Mouse (Mus musculus) erythroblast, embryonic 14.5 days (primary cell): ENCODE results near the gene Tldc2. TPM values are rescaled to one million over a fixed set of nuclear protein-coding genes. Genes with fewer than 3 reads are reported as not detected.

Experiments used
- H3K27me3 ChIP-seq: 2 replicates; pipeline ENCODE4 v1.6.1; 2012; ENCODE audit warnings: inconsistent platforms; ENCODE audit not compliant: control insufficient read depth
- H3K36me3 ChIP-seq: 2 replicates; pipeline ENCODE4 v1.6.1; 2012; ENCODE audit warnings: mild to moderate bottlenecking, inconsistent platforms; ENCODE audit not compliant: control insufficient read depth
- H3K4me1 ChIP-seq: 2 replicates; pipeline ENCODE4 v1.6.1; 2012; ENCODE audit warnings: inconsistent platforms; ENCODE audit not compliant: control insufficient read depth
- H3K4me3 ChIP-seq: replicated peaks from 2 replicates; pipeline ENCODE3; 2012; ENCODE audit warnings: moderate library complexity, mild to moderate bottlenecking, inconsistent platforms
- H3K9me3 ChIP-seq: 2 replicates; pipeline ENCODE4 v1.6.1; 2012; ENCODE audit warnings: low read length, inconsistent platforms, mixed read lengths; ENCODE audit not compliant: control insufficient read depth
- GATA1 ChIP-seq: IDR thresholded peaks from 2 replicates; pipeline ENCODE4 v1.6.1; 2012; ENCODE audit warnings: low read length, inconsistent platforms, mixed read lengths
- TAL1 ChIP-seq: IDR thresholded peaks from 3 replicates; pipeline ENCODE4 v1.6.1; 2012; ENCODE audit warnings: low read length, inconsistent platforms, mixed read lengths
- polyA plus RNA-seq: library from polyadenylated mRNA; stranded (reverse); fragments of >175 nt; gene quantifications from 2 replicates; pipeline ENCODE4 v1.2.3, GENCODE M21; 2012

Gene Tldc2
- polyA plus RNA-seq, 1 experiment, result not detected

DNA sequence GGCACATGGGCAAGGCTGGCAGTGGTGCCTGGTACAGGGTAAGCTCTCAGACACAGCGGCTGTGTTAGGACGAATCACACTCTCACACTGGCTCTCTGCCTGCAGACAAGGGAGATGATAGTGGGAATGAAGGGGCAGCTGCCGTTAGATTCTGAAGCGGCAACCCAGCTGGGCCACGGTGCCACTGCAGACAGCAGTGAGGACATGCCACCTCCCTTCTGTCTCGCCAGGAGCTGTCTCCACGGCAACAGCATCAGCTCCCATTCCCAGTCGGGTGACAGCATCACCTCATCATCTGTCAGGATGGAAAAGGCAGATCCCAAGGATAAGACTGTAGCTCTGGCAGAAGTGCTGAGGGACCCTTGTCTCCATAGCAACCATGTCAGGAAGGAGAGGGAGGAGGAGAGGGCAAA is 37.0 kb upstream of the Tldc2 start:
- no peaks in the 10 kb centered on the region for H3K4me1 ChIP-seq

DNA sequence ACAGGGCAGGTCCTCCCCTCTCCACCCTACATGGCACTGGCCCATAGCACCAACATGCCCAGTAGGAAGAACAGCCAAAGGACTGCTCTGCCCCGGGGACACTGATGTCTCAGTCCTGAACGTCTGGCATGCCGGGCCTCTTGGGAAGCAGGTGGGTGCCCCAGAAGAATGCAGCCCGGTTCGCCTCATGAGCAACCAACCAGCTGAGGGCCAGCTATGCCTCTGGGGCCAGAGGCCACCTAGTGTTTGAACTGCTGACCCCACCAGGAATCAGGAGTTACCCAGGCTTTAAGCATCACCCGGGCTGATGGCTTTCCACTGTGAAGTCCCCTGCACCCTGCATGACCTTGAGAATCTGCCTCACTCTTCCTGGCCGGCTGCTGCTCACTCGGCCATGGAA is 34.4 kb upstream of the Tldc2 start:
- Histone ChIP-seq H3K36me3 (peaks cover 10% of the 10 kb centered on the region; the same call in 1 of the 2 replicates), H3K4me1 (no peaks in the 10 kb centered on the region)

More for the DNA sequence above, 37.0 kb upstream of the Tldc2 start:
- TF ChIP-seq GATA1 (no peak), TAL1 (no peak)
- Histone ChIP-seq H3K9me3 (no peaks in the 10 kb centered on the region), H3K27me3 (no peaks in the 10 kb centered on the region), H3K36me3 (peaks cover 10% of the 10 kb centered on the region; the same call in 1 of the 2 replicates), H3K4me3 (no peak overlapping the region)

DNA sequence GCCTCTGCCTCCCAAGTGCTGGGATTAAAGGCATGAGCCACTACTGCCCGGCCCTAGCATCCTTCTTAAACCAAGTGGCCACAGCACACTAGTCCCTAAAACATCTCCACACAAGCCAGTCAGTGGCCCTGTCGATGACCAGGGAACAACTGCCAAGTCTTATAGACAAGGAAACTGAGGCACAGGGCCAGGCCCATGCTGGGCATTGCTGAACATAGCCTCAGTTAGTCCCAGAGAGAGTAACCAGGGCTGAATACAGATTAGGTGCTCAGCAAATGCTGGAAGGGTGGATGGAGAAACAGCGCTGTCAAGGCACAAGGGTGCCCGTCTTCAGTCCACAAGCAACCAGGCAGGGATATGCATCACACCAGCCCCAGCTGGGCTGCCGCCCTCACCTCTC is 33.7 kb upstream of the Tldc2 start:
- Histone ChIP-seq H3K9me3 (no peaks in the 10 kb centered on the region), H3K27me3 (no peaks in the 10 kb centered on the region), H3K36me3 (peaks cover 10% of the 10 kb centered on the region; the same call in 1 of the 2 replicates), H3K4me1 (no peaks in the 10 kb centered on the region), H3K4me3 (no peak overlapping the region)
- TF ChIP-seq TAL1 (no peak), GATA1 (no peak)

More for the DNA sequence above, 34.4 kb upstream of the Tldc2 start:
- no peak for TF ChIP-seq GATA1
- TF ChIP-seq TAL1, result no peak
- no peaks in the 10 kb centered on the region for H3K9me3 ChIP-seq
- no peak overlapping the region for H3K4me3 ChIP-seq
- no peaks in the 10 kb centered on the region for H3K27me3 ChIP-seq

DNA sequence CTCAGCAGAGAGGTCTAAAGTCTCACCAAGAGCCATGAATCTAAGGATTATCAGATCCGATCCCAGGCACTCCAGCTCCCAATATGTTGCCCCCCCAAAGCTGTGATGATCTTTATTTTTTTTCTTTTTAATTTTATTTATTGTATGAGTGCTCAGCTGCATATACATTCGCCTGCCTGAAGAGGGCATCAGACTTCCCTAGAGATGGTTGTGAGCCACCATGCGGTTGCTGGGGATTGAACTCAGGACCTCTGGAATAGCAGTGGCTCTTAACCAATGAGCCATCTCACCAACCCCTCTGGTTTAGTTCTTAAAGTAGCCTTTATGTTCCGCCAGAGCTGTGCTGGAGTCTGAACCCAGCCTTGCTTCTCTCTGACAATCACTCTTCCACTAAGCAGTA is 33.1 kb upstream of the Tldc2 start:
- H3K27me3 ChIP-seq, result no peaks in the 10 kb centered on the region
- peaks cover 10% of the 10 kb centered on the region; the same call in 1 of the 2 replicates for H3K36me3 ChIP-seq
- no peak for TF ChIP-seq GATA1
- no peak for TF ChIP-seq TAL1
- no peaks in the 10 kb centered on the region for H3K9me3 ChIP-seq
- peaks cover 4% of the 10 kb centered on the region for H3K4me1 ChIP-seq
- H3K4me3 ChIP-seq, result no peak overlapping the region

DNA sequence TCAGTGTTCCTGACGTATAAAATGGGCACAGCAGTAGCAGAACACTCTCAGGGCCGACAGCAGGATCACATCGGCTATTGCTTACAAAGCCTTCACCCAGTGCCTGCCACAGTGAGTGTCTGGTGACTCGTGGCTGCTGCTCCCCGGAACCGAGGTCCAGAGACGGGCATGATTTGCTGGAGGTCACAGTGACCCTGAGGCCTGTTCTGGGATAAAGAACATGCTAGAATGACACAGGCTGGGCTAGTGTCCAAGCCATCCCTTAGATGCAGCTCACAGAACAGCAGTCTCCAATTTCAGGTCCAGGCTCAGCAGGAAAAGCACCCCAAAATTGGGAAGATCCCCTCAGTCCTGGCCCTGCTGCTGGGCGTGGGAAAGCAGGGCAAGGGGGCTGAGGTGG is 32.6 kb upstream of the Tldc2 start:
- TF ChIP-seq TAL1 (no peak), GATA1 (no peak)
- H3K36me3 ChIP-seq, result peaks cover 10% of the 10 kb centered on the region; the same call in 1 of the 2 replicates
- no peaks in the 10 kb centered on the region for H3K27me3 ChIP-seq
- no peak overlapping the region for H3K4me3 ChIP-seq
- peaks cover 4% of the 10 kb centered on the region for H3K4me1 ChIP-seq
- H3K9me3 ChIP-seq, result no peaks in the 10 kb centered on the region

DNA sequence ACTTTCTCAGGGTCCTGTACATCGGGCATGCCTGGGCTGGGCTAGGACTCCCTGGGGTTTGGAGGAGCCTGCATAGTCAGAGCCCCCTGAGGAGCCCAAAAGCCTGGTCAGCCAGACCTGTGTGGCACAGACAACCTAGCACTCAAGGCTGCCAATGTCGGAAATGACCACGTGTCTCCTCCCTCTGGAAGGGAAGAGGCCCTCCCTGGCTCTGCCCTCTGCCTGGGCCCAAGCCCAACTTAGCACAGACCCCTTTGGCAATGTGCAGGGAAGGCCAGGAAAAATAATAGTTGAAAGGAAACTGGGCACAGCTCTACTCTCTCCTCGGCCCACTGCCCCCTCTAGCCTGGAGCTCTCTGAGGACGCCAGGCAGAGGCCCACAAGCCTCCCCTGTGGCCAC is 32.0 kb upstream of the Tldc2 start:
- H3K4me1 ChIP-seq, result peaks cover 4% of the 10 kb centered on the region
- H3K36me3 ChIP-seq, result peaks cover 8% of the 10 kb centered on the region; the same call in 1 of the 2 replicates
- TF ChIP-seq TAL1 (no peak), GATA1 (no peak)
- no peaks in the 10 kb centered on the region for H3K9me3 ChIP-seq
- H3K4me3 ChIP-seq, result no peak overlapping the region
- no peaks in the 10 kb centered on the region for H3K27me3 ChIP-seq

DNA sequence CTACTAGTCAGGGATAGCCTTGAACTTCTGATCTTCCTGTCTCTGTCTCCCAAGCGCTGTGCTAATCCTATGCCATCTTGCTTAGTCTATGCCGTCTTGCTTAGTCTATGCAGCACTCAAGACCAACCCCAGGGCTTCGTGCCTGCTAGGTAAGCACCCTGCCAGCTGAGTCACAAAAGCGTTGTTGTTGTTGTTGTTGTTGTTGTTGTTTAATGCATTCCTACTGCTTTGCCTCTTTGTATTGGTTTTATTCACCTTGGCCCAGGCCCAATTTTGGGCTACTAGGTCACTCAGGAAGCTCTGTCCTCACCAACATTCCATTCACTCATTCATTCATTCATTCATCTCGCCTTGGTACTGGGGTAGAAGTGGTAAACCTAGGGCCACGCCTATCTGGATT is 31.1 kb upstream of the Tldc2 start:
- Histone ChIP-seq H3K36me3 (peaks cover 6% of the 10 kb centered on the region; the same call in 1 of the 2 replicates), H3K4me1 (peaks cover 4% of the 10 kb centered on the region), H3K4me3 (no peak overlapping the region), H3K9me3 (no peaks in the 10 kb centered on the region), H3K27me3 (no peaks in the 10 kb centered on the region)
- TF ChIP-seq TAL1 (no peak), GATA1 (no peak)

DNA sequence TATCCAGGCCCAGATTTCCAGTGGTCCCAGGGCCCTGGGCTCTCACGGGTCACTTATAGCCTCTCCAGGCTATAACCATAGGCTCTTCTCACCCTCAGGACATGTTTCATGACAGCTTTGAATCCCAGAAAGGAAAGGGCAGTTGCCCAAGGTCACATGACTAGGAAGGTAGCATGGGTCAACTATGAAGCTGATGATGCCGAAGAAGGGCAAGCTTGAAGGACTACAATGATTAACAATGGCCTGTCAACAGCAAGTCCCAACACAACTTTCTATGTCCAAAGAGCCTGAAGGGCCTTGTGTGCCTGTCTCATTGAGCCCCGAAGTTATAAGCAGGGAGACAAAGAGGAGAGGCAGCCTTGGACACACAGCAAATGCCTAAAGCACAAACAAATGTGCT is 29.7 kb upstream of the Tldc2 start:
- peaks cover 4% of the 10 kb centered on the region; the same call in 1 of the 2 replicates for H3K36me3 ChIP-seq
- peaks cover 4% of the 10 kb centered on the region for H3K4me1 ChIP-seq
- no peaks in the 10 kb centered on the region for H3K9me3 ChIP-seq
- H3K4me3 ChIP-seq, result no peak overlapping the region
- TF ChIP-seq TAL1, result no peak
- no peak for TF ChIP-seq GATA1
- no peaks in the 10 kb centered on the region for H3K27me3 ChIP-seq

DNA sequence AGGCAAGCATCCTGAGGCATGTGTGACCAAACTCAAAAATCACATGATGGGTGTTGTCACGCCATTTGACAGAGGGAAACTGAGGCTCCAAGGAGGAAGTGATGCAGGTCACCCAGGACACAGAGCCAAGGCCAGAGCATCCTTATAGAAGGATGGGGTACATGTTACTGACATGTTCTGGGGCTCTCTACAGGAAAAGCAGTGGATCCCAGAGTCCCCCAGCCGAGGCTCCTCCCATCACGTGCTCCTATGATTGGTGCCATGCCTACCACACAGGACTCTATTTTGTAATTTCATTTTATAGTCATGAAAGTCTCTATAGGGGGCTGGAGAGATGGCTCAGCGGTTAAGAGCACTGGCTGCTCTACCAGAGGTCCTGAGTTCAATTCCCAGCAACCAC is 29.1 kb upstream of the Tldc2 start:
- H3K27me3 ChIP-seq, result no peaks in the 10 kb centered on the region
- TF ChIP-seq TAL1 (no peak), GATA1 (no peak)

DNA sequence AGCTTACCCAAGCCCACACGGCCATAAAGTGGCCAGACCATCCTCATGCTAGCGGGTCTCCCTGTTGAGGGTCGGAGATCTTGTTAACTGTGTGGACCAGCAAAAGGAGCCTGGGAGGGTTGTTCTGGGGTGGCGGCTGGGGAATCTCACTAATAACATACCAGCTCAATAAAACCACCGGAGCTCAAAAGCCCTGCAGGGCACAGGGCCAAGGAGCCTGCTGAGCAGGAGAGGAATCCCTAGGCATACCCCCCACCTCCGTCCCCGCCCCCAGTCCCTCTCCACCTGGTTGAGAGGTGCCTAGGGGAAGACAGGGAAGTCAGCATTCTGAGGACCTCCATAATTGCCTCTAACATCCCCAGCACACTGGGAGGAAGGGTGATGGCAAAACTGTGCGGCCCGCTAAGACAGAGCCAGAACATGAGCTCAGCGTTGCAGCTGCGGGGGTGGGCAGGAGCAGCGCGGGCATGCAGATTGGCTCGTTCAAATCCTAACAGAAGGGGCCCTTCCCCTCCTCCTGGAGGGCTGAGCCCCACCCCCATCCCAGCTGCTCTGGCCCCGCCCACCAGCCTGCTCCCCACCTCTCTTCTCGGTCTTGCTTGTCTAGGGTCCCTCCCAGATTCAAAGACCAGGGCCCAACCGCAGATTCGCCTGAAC is 28.4 kb upstream of the Tldc2 start:
- H3K36me3 ChIP-seq, result no peaks in the 10 kb centered on the region
- H3K9me3 ChIP-seq, result no peaks in the 10 kb centered on the region
- TF ChIP-seq TAL1, result no peak
- TF ChIP-seq GATA1, result no peak
- no peaks in the 10 kb centered on the region for H3K27me3 ChIP-seq
- no peak overlapping the region for H3K4me3 ChIP-seq
- H3K4me1 ChIP-seq, result peaks cover 4% of the 10 kb centered on the region

More for the DNA sequence above, 29.1 kb upstream of the Tldc2 start:
- H3K36me3 ChIP-seq, result peaks cover 3% of the 10 kb centered on the region; the same call in 1 of the 2 replicates
- no peak overlapping the region for H3K4me3 ChIP-seq
- no peaks in the 10 kb centered on the region for H3K9me3 ChIP-seq
- H3K4me1 ChIP-seq, result peaks cover 4% of the 10 kb centered on the region
